Mouse (Mus musculus): ENCODE measurements around the gene Dusp2. TPM values are rescaled to one million over a fixed set of nuclear protein-coding genes. Genes with fewer than 3 reads are reported as not detected.

Gene Dusp2
- 18.4 and 29.2 TPM in 2 replicates for total RNA-seq (2014; fragmentation: Nextera tagmentation)
- 33.5 and 35.8 TPM in 2 replicates for total RNA-seq (2017)

GRCm38 (mm10) chr2:127335767-127336496 is at the start of gene Dusp2:
Gene Dusp2 (plus strand): TSS chr2:127336159.
- peak; percentile 46 for ATAC-seq (replicated peaks; ENCODE audit: low FRiP score, low TSS enrichment, poor library complexity, severe bottlenecking)

GRCm38 (mm10) chr2:127292250-127292649 is 43.7 kb upstream of the Dusp2 start:
- no peak for ATAC-seq (replicated peaks; ENCODE audit: low FRiP score, low TSS enrichment, poor library complexity, severe bottlenecking)

- ATAC-seq (replicated peaks; ENCODE audit: low FRiP score, low TSS enrichment, poor library complexity, severe bottlenecking), result no peak
Observed at GRCm38 (mm10) chr2:127297001-127297805, 38.8 kb upstream of the Dusp2 start.

GRCm38 (mm10) chr2:127298056-127298455 is 37.9 kb upstream of the Dusp2 start:
- ATAC-seq (replicated peaks; ENCODE audit: low FRiP score, low TSS enrichment, poor library complexity, severe bottlenecking), result no peak

GRCm38 (mm10) chr2:127300701-127301100 is 35.3 kb upstream of the Dusp2 start:
- no peak for ATAC-seq (replicated peaks; ENCODE audit: low FRiP score, low TSS enrichment, poor library complexity, severe bottlenecking)

GRCm38 (mm10) chr2:127301883-127302282 is 34.1 kb upstream of the Dusp2 start:
- ATAC-seq (replicated peaks; ENCODE audit: low FRiP score, low TSS enrichment, poor library complexity, severe bottlenecking), result peak; percentile 28; the same call in 1 of the 2 replicates

GRCm38 (mm10) chr2:127304192-127304591 is 31.8 kb upstream of the Dusp2 start:
- 0 out of 2 replicates have a peak, but pooled peaks have one; percentile 42 for ATAC-seq (replicated peaks; ENCODE audit: low FRiP score, low TSS enrichment, poor library complexity, severe bottlenecking)

- ATAC-seq (replicated peaks; ENCODE audit: low FRiP score, low TSS enrichment, poor library complexity, severe bottlenecking), result peak; percentile 67
Observed at GRCm38 (mm10) chr2:127304609-127305210, 31.2 kb upstream of the Dusp2 start.

- ATAC-seq (replicated peaks; ENCODE audit: low FRiP score, low TSS enrichment, poor library complexity, severe bottlenecking), result no peak
Observed at GRCm38 (mm10) chr2:127306123-127306522, 29.8 kb upstream of the Dusp2 start.

GRCm38 (mm10) chr2:127307179-127307578 is 28.8 kb upstream of the Dusp2 start:
- ATAC-seq (replicated peaks; ENCODE audit: low FRiP score, low TSS enrichment, poor library complexity, severe bottlenecking), result no peak

GRCm38 (mm10) chr2:127308660-127309059 is 27.3 kb upstream of the Dusp2 start:
- peak; percentile 71; the same call in 1 of the 2 replicates for ATAC-seq (replicated peaks; ENCODE audit: low FRiP score, low TSS enrichment, poor library complexity, severe bottlenecking)

GRCm38 (mm10) chr2:127310246-127310645 is 25.7 kb upstream of the Dusp2 start:
- ATAC-seq (replicated peaks; ENCODE audit: low FRiP score, low TSS enrichment, poor library complexity, severe bottlenecking), result no peak

GRCm38 (mm10) chr2:127310685-127311084 is 25.3 kb upstream of the Dusp2 start:
- ATAC-seq (replicated peaks; ENCODE audit: low FRiP score, low TSS enrichment, poor library complexity, severe bottlenecking), result no peak

- no peak for ATAC-seq (replicated peaks; ENCODE audit: low FRiP score, low TSS enrichment, poor library complexity, severe bottlenecking)
Observed at GRCm38 (mm10) chr2:127311193-127311592, 24.8 kb upstream of the Dusp2 start.

- no peak for ATAC-seq (replicated peaks; ENCODE audit: low FRiP score, low TSS enrichment, poor library complexity, severe bottlenecking)
Observed at GRCm38 (mm10) chr2:127312801-127313200, 23.2 kb upstream of the Dusp2 start.

GRCm38 (mm10) chr2:127313878-127314277 is 22.1 kb upstream of the Dusp2 start:
- ATAC-seq (replicated peaks; ENCODE audit: low FRiP score, low TSS enrichment, poor library complexity, severe bottlenecking), result no peak

- no peak; the same call in 1 of the 2 replicates for ATAC-seq (replicated peaks; ENCODE audit: low FRiP score, low TSS enrichment, poor library complexity, severe bottlenecking)
Observed at GRCm38 (mm10) chr2:127314467-127315154, 21.3 kb upstream of the Dusp2 start.

GRCm38 (mm10) chr2:127315155-127315470 is 20.8 kb upstream of the Dusp2 start:
- ATAC-seq (replicated peaks; ENCODE audit: low FRiP score, low TSS enrichment, poor library complexity, severe bottlenecking), result no peak

GRCm38 (mm10) chr2:127316431-127316830 is 19.5 kb upstream of the Dusp2 start:
- no peak for ATAC-seq (replicated peaks; ENCODE audit: low FRiP score, low TSS enrichment, poor library complexity, severe bottlenecking)

GRCm38 (mm10) chr2:127318136-127318535 is 17.8 kb upstream of the Dusp2 start:
- ATAC-seq (replicated peaks; ENCODE audit: low FRiP score, low TSS enrichment, poor library complexity, severe bottlenecking), result no peak

Data from megakaryocyte-erythroid progenitor cell, adult 5-6 weeks (primary cell).